Mouse (Mus musculus): ENCODE results near the gene Pde4c. TPM values are rescaled to one million over a fixed set of nuclear protein-coding genes. Genes with fewer than 3 reads are reported as not detected.

Gene Pde4c
- polyA plus RNA-seq, 1 experiment from 2014 or later: 0.20 TPM

- Histone ChIP-seq H3K27ac (replicated peaks) (no peak overlapping the region), H3K4me1 (peaks cover 25% of the 10 kb centered on the region), H3K36me3 (replicated peaks) (no peaks in the 10 kb centered on the region), H3K27me3 (replicated peaks; ENCODE audit: low read depth, poor library complexity, severe bottlenecking) (peaks cover 62% of the 10 kb centered on the region), H3K4me3 (no peak overlapping the region), H3K9me3 (no peaks in the 10 kb centered on the region)
- DNase-seq (ENCODE audit: low spot score): no peak
- 80% methylated on average over 19 of the region's 19 CpGs for WGBS
Observed at GRCm38 (mm10) chr8:70749097-70749674, 25.7 kb downstream of the Pde4c start.

DNA sequence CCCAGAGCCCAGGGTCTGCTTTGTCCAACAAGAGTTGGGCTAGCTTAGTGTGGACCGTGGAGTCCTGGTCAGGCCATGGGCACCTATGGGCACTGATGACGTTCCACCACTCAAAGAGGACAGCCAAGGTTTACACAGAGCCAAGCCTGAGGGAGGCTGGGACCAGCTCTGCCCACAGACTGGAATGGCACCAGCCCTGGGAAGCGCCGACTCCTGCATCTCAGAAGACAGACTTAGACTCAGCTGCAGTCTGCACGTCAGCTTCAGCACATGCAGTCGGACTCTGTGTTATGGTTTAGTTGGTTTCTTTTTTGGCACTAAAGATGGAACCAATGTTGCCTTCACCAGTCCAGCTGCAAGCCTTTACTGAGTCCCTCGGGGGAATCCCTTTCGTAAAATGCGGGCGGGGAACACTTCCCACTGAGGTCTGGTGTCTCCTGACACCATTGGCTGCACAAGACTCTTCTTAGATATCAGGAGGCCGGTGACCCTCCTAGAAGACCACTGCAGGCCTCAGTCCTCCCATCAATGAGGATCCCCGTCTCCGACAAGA, 26.7 kb downstream of the Pde4c start:
- peaks cover 55% of the 10 kb centered on the region for H3K27me3 ChIP-seq (replicated peaks; ENCODE audit: low read depth, poor library complexity, severe bottlenecking)
- peaks cover 33% of the 10 kb centered on the region for H3K4me1 ChIP-seq
- DNase-seq (ENCODE audit: low spot score): no peak
- no peak overlapping the region for H3K4me3 ChIP-seq
- H3K36me3 ChIP-seq (replicated peaks): no peaks in the 10 kb centered on the region
- 80% methylated on average over 13 of the region's 13 CpGs for WGBS
- no peaks in the 10 kb centered on the region for H3K9me3 ChIP-seq
- no peak overlapping the region for H3K27ac ChIP-seq (replicated peaks)

- Histone ChIP-seq H3K27ac (replicated peaks) (peak overlapping the region; percentile 78; the same call in 1 of the 2 replicates), H3K9me3 (no peaks in the 10 kb centered on the region), H3K36me3 (replicated peaks) (peaks cover 12% of the 10 kb centered on the region), H3K27me3 (replicated peaks; ENCODE audit: low read depth, poor library complexity, severe bottlenecking) (peaks cover 51% of the 10 kb centered on the region), H3K4me1 (peaks cover 39% of the 10 kb centered on the region), H3K4me3 (peak overlapping the region; percentile 38; the same call in 1 of the 2 replicates)
- WGBS: 24% methylated on average over 11 of the region's 11 CpGs
- DNase-seq (ENCODE audit: low spot score): peak; percentile 72
Observed at GRCm38 (mm10) chr8:70752000-70752764, 28.7 kb downstream of the Pde4c start.

DNA sequence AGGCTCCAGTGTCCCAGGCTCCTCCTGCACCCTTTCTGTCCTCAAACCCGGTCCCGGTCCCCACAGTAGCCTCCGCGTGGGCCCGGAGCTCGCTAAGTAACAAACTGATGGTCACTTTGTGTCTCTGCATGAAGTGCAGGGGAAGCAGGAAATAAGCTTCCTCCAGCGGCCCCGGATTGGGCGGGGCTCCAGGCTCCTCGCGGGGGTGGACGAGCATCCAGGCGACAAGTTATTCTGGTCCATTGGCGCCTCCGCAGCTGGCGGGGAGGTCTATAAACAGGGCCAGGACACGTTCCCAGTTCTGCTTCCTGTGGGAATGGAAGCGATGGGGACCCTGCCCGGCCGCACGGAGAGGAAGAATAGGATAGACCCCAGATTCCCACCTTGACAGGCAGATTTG, 29.6 kb downstream of the Pde4c start:
- peak overlapping the region; percentile 78 for H3K27ac ChIP-seq (replicated peaks)
- H3K36me3 ChIP-seq (replicated peaks): peaks cover 21% of the 10 kb centered on the region
- WGBS: 25% methylated on average over 21 of the region's 21 CpGs
- peak overlapping the region; percentile 38 for H3K4me3 ChIP-seq
- H3K4me1 ChIP-seq: peaks cover 39% of the 10 kb centered on the region
- H3K27me3 ChIP-seq (replicated peaks; ENCODE audit: low read depth, poor library complexity, severe bottlenecking): peaks cover 41% of the 10 kb centered on the region
- no peaks in the 10 kb centered on the region for H3K9me3 ChIP-seq
- peak; percentile 57 for DNase-seq (ENCODE audit: low spot score)

- H3K27me3 ChIP-seq (replicated peaks; ENCODE audit: low read depth, poor library complexity, severe bottlenecking): peaks cover 30% of the 10 kb centered on the region
- WGBS: 9% methylated on average over 37 of the region's 37 CpGs
- H3K4me3 ChIP-seq: peak within 1 kb of the TSS; percentile 83
- peak; percentile 97 for DNase-seq (ENCODE audit: low spot score)
- H3K9me3 ChIP-seq: no peaks in the 10 kb centered on the region
- H3K27ac ChIP-seq (replicated peaks): peak within 1 kb of the TSS; percentile 82
- H3K36me3 ChIP-seq (replicated peaks): peaks cover 29% of the 10 kb centered on the region
- H3K4me1 ChIP-seq: peaks cover 47% of the 10 kb centered on the region
Observed at GRCm38 (mm10) chr8:70754043-70754870, 30.7 kb downstream of the Pde4c start, which contains the start of gene Rab3a. TSS of gene Rab3a (plus strand) at chr8:70754679.

- Histone ChIP-seq H3K27me3 (replicated peaks; ENCODE audit: low read depth, poor library complexity, severe bottlenecking) (peaks cover 22% of the 10 kb centered on the region), H3K27ac (replicated peaks) (peak overlapping the region; percentile 82), H3K4me3 (peak overlapping the region; percentile 83), H3K9me3 (no peaks in the 10 kb centered on the region), H3K36me3 (replicated peaks) (peaks cover 29% of the 10 kb centered on the region), H3K4me1 (peaks cover 55% of the 10 kb centered on the region)
- DNase-seq (ENCODE audit: low spot score): no peak
- WGBS: 17% methylated on average over 50 of the region's 50 CpGs
Observed at GRCm38 (mm10) chr8:70754871-70755660, 31.5 kb downstream of the Pde4c start.

DNA sequence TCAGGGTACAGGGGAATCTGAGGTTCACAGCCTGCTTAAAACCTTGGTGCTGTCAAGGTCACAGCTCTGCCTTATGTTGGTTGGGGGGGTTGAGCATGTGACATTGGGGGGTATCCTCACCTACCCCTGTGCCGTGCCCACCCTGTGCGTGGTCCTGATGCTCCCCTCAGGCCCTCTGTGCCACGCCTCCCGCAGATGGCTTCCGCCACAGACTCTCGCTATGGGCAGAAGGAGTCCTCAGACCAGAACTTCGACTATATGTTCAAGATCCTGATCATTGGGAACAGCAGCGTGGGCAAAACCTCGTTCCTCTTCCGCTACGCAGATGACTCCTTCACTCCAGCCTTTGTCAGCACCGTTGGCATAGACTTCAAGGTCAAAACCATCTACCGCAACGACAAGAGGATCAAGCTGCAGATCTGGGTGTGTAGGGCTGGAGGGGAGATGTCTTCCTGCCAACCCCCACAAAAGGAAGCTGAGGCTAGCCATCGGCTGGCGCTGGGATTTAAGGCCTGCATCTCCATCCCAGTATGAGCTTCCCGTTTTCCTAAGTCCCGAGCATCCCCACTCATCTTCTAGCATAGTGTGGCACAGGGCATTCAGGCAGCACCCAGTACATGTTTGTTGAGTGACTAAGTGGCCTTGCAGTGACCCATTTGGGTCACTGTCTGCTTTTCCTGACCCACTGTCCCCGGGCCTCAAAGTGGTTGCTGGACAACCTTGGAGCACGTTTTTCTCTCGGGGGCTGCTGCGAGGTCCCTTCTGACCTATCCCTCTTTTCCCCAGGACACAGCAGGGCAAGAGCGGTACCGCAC, 32.3 kb downstream of the Pde4c start:
- H3K4me3 ChIP-seq: peak overlapping the region; percentile 83; the same call in 1 of the 2 replicates
- H3K9me3 ChIP-seq: no peaks in the 10 kb centered on the region
- peaks cover 29% of the 10 kb centered on the region for H3K36me3 ChIP-seq (replicated peaks)
- no peak overlapping the region for H3K27ac ChIP-seq (replicated peaks)
- DNase-seq (ENCODE audit: low spot score): no peak
- H3K27me3 ChIP-seq (replicated peaks; ENCODE audit: low read depth, poor library complexity, severe bottlenecking): peaks cover 19% of the 10 kb centered on the region
- 86% methylated on average over 24 of the region's 24 CpGs for WGBS
- peaks cover 62% of the 10 kb centered on the region for H3K4me1 ChIP-seq

DNA sequence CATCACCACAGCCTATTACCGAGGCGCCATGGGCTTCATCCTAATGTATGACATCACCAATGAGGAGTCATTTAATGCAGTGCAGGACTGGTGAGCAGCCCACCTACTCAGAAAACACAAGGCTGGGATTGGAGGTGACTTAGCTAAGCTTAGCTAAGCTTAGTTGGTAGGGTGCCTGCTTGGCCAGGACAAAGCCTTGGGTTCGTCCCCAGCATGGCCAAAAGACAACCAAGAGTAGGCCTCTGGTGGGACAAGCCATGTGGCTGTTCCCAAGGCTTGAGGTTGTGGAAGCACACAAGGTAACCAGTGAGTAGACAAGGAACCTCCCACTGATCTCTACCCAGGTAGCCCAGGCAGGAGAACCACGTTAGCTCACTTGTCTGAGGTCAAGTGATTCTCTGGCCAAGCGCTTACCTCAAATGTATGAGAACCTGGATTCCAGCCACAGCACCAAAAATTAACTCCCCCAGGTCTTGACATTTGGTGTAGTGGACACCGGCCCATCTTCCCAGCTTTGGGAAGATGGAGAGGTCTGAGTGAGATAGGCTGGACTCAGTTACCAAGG, 33.0 kb downstream of the Pde4c start:
- peaks cover 68% of the 10 kb centered on the region for H3K4me1 ChIP-seq
- peaks cover 19% of the 10 kb centered on the region for H3K27me3 ChIP-seq (replicated peaks; ENCODE audit: low read depth, poor library complexity, severe bottlenecking)
- no peak overlapping the region for H3K27ac ChIP-seq (replicated peaks)
- peaks cover 29% of the 10 kb centered on the region for H3K36me3 ChIP-seq (replicated peaks)
- 90% methylated on average over 6 of the region's 6 CpGs for WGBS
- no peaks in the 10 kb centered on the region for H3K9me3 ChIP-seq
- no peak overlapping the region for H3K4me3 ChIP-seq
- DNase-seq (ENCODE audit: low spot score): no peak

GRCm38 (mm10) chr8:70757523-70758307, 34.2 kb downstream of the Pde4c start:
- peak; percentile 48 for DNase-seq (ENCODE audit: low spot score)
- H3K27me3 ChIP-seq (replicated peaks; ENCODE audit: low read depth, poor library complexity, severe bottlenecking): peaks cover 19% of the 10 kb centered on the region
- H3K4me1 ChIP-seq: peaks cover 64% of the 10 kb centered on the region
- 71% methylated on average over 22 of the region's 22 CpGs for WGBS
- H3K4me3 ChIP-seq: peak overlapping the region; percentile 3; the same call in 1 of the 2 replicates
- no peak overlapping the region for H3K27ac ChIP-seq (replicated peaks)
- H3K36me3 ChIP-seq (replicated peaks): peaks cover 29% of the 10 kb centered on the region
- no peaks in the 10 kb centered on the region for H3K9me3 ChIP-seq

GRCm38 (mm10) chr8:70758308-70758615, 34.7 kb downstream of the Pde4c start:
- H3K27me3 ChIP-seq (replicated peaks; ENCODE audit: low read depth, poor library complexity, severe bottlenecking): peaks cover 19% of the 10 kb centered on the region
- whole genome bisulfite sequencing: 85% methylated on average over 7 of the region's 7 CpGs
- no peak overlapping the region for H3K27ac ChIP-seq (replicated peaks)
- peaks cover 29% of the 10 kb centered on the region for H3K36me3 ChIP-seq (replicated peaks)
- H3K9me3 ChIP-seq: no peaks in the 10 kb centered on the region
- peak overlapping the region; percentile 3; the same call in 1 of the 2 replicates for H3K4me3 ChIP-seq
- no peak for DNase-seq (ENCODE audit: low spot score)
- H3K4me1 ChIP-seq: peaks cover 58% of the 10 kb centered on the region
